Mouse (Mus musculus) heart, embryonic 14.5 days (tissue): ENCODE data around the gene Zfhx3. TPM values are rescaled to one million over a fixed set of nuclear protein-coding genes. Genes with fewer than 3 reads are reported as not detected.
"Not testable (repeated sequence)": the region's sequence is repeated elsewhere in the genome, so short reads cannot be mapped to it uniquely, and the experiment has no call there.

Experiments
- ATAC-seq: fragments of 200-750 bp; cut with Nextera tagmentation; 2 replicates; pipeline ENCODE4 v1.8.0; 2017; ENCODE audit warnings: low read depth, moderate TSS enrichment; ENCODE audit not compliant: insufficient number of reproducible peaks, insufficient read depth, low FRiP score
- H3K27ac ChIP-seq, 2 experiments: fragments of 200-500 bp in 1 of 2; fragments of 300-500 bp in 1 of 2; sonication (generic) in 1 of 2; replicated peaks in 1 of 2; 2 replicates each; pipeline ENCODE4 v1.5.1; 2012 to 2014; ENCODE audit warnings: low read depth in 2 of 2, low read length in 2 of 2, control low read depth in 1 of 2, mild to moderate bottlenecking in 1 of 2, mixed read lengths in 1 of 2; ENCODE audit not compliant: control insufficient read depth in 1 of 2, insufficient read depth in 1 of 2
- H3K27me3 ChIP-seq: fragments of 300-500 bp; sonication (generic); 2 replicates; pipeline ENCODE4 v1.6.1; 2014; ENCODE audit warnings: mild to moderate bottlenecking, low read length, control low read depth; ENCODE audit not compliant: control insufficient read depth, insufficient read depth
- H3K36me3 ChIP-seq: fragments of 300-500 bp; sonication (generic); 2 replicates; pipeline ENCODE4 v1.6.1; 2014; ENCODE audit warnings: mild to moderate bottlenecking, control low read depth, low read length, mixed read lengths; ENCODE audit not compliant: control insufficient read depth, insufficient read depth
- H3K4me1 ChIP-seq, 2 experiments: fragments of 200-500 bp in 1 of 2; fragments of 300-500 bp in 1 of 2; sonication (generic) in 1 of 2; 2 replicates each; pipeline ENCODE4 v1.6.1; 2012 to 2014; ENCODE audit warnings: low read length in 2 of 2, control low read depth in 1 of 2, mixed read lengths in 1 of 2; ENCODE audit not compliant: control insufficient read depth in 2 of 2, insufficient read depth in 2 of 2
- H3K4me2 ChIP-seq: fragments of 300-500 bp; sonication (generic); 2 replicates; pipeline ENCODE4 v1.6.1; 2014; ENCODE audit warnings: mild to moderate bottlenecking, low read length
- H3K4me3 ChIP-seq, 2 experiments: fragments of 200-500 bp in 1 of 2; fragments of 300-500 bp in 1 of 2; sonication (generic) in 1 of 2; 2 replicates each; pipeline ENCODE4 v1.5.1; 2012 to 2014; ENCODE audit warnings: low read length in 2 of 2, mild to moderate bottlenecking in 2 of 2, control low read depth in 1 of 2, low read depth in 1 of 2, moderate library complexity in 1 of 2; ENCODE audit not compliant: control insufficient read depth in 1 of 2, insufficient read depth in 1 of 2
- H3K9ac ChIP-seq: fragments of 300-500 bp; sonication (generic); 2 replicates; pipeline ENCODE4 v1.6.1; 2014; ENCODE audit warnings: mild to moderate bottlenecking, low read length
- H3K9me3 ChIP-seq: fragments of 300-500 bp; sonication (generic); 2 replicates; pipeline ENCODE4 v1.6.1; 2016; ENCODE audit warnings: low read length, control low read depth; ENCODE audit not compliant: control insufficient read depth
- WGBS: fragments of 180-500 bp; shearing (Covaris S2); extraction: QIAGEN DNeasy Blood & Tissue Kit; methylation state at CpG from one replicate; pipeline ENCODE4 v1.1.7; 2014; 5-methylcytosine and 5-hydroxymethylcytosine counted together
- polyA plus RNA-seq: library from polyadenylated mRNA; unstranded; fragments of >200 nt; fragmentation: Nextera tagmentation; extraction: Ambion mirVana; gene quantifications from 2 replicates; pipeline ENCODE4 v1.2.1, GENCODE M21; 2014

The Zfhx3 gene
- 5.2 and 6.4 TPM in 2 replicates for polyA plus RNA-seq

GRCm38 (mm10) chr8:107941922-107942694 lies at the start of gene Zfhx3:
Gene Zfhx3, plus strand, starts transcription at chr8:107942644.
- H3K27me3 ChIP-seq: peaks cover 20% of the 10 kb centered on the region
- H3K4me1 ChIP-seq: peaks cover 6 to 12% of the 10 kb centered on the region in 2 experiments; a peak in 3 of 4 replicates
- H3K36me3 ChIP-seq: no peaks in the 10 kb centered on the region
- WGBS: 21% methylated on average over 11 of the region's 11 CpGs
- peak within 1 kb of the TSS; percentile 59 for H3K4me2 ChIP-seq
- H3K9me3 ChIP-seq: no peaks in the 10 kb centered on the region
- H3K9ac ChIP-seq: no peak within 1 kb of the TSS
- no peak for ATAC-seq
- peak within 1 kb of the TSS; percentile 19 to 24; a peak in 3 of 4 replicates for H3K4me3 ChIP-seq
- H3K27ac ChIP-seq: no peak within 1 kb of the TSS

GRCm38 (mm10) chr8:107918984-107919383 lies 23.5 kb upstream of the Zfhx3 start:
- Histone ChIP-seq H3K36me3 (no peaks in the 10 kb centered on the region), H3K9ac (no peak overlapping the region), H3K27ac (no peak overlapping the region), H3K4me3 (no peak overlapping the region), H3K4me2 (no peak overlapping the region), H3K4me1 (no peaks in the 10 kb centered on the region), H3K9me3 (no peaks in the 10 kb centered on the region), H3K27me3 (no peaks in the 10 kb centered on the region)
- no peak for ATAC-seq
- WGBS: 86% methylated on average over 12 of the region's 12 CpGs

- Histone ChIP-seq H3K36me3 (no peaks in the 10 kb centered on the region), H3K27me3 (no peaks in the 10 kb centered on the region), H3K4me2 (no peak overlapping the region), H3K9ac (no peak overlapping the region), H3K4me1 (no peaks in the 10 kb centered on the region; a peak in 1 of 4 replicates), H3K4me3 (no peak overlapping the region), H3K27ac (no peak overlapping the region), H3K9me3 (no peaks in the 10 kb centered on the region)
- WGBS: 82% methylated on average over 15 of the region's 15 CpGs
- no peak for ATAC-seq
These were observed 16.3 kb upstream of the Zfhx3 start for GRCm38 (mm10) chr8:107926149-107926548.

- H3K36me3 ChIP-seq: no peaks in the 10 kb centered on the region
- H3K9ac ChIP-seq: no peak overlapping the region
- H3K27me3 ChIP-seq: no peaks in the 10 kb centered on the region
- H3K4me2 ChIP-seq: no peak overlapping the region
- no peak overlapping the region for H3K4me3 ChIP-seq
- no peaks in the 10 kb centered on the region for H3K9me3 ChIP-seq
- 85% methylated on average over 4 of the region's 4 CpGs for WGBS
- H3K4me1 ChIP-seq: no peaks in the 10 kb centered on the region
- H3K27ac ChIP-seq: no peak overlapping the region
- ATAC-seq: no peak
These were observed 5.7 kb upstream of the Zfhx3 start for GRCm38 (mm10) chr8:107936725-107937124.

- ATAC-seq, H3K4me3 ChIP-seq: not testable (repeated sequence)
- WGBS: 82% methylated on average over 5 of the region's 5 CpGs
These were observed 4.2 kb upstream of the Zfhx3 start for GRCm38 (mm10) chr8:107938231-107938630.

GRCm38 (mm10) chr8:107940181-107940580 lies 2.3 kb upstream of the Zfhx3 start:
- no peaks in the 10 kb centered on the region for H3K9me3 ChIP-seq

More at GRCm38 (mm10) chr8:107938231-107938630, 4.2 kb upstream of the Zfhx3 start:
- not testable (repeated sequence) for H3K36me3 ChIP-seq, H3K9me3 ChIP-seq, H3K27ac ChIP-seq, H3K9ac ChIP-seq, H3K4me2 ChIP-seq, H3K4me1 ChIP-seq, H3K27me3 ChIP-seq

GRCm38 (mm10) chr8:107942752-107943510 lies 487 bp downstream of the Zfhx3 start:
- no peak for ATAC-seq
- WGBS: 2% methylated on average over 17 of the region's 17 CpGs
- H3K4me3 ChIP-seq: peak overlapping the region; percentile 19 to 24; a peak in 3 of 4 replicates
- no peak overlapping the region for H3K27ac ChIP-seq
- peak overlapping the region; percentile 59 for H3K4me2 ChIP-seq
- H3K9me3 ChIP-seq: no peaks in the 10 kb centered on the region
- H3K9ac ChIP-seq: no peak overlapping the region
- H3K4me1 ChIP-seq: peaks cover 6 to 12% of the 10 kb centered on the region in 2 experiments; a peak in 3 of 4 replicates
- peaks cover 20% of the 10 kb centered on the region for H3K27me3 ChIP-seq
- H3K36me3 ChIP-seq: no peaks in the 10 kb centered on the region

More at GRCm38 (mm10) chr8:107940181-107940580, 2.3 kb upstream of the Zfhx3 start:
- H3K4me2 ChIP-seq: no peak overlapping the region
- H3K9ac ChIP-seq: no peak overlapping the region
- peaks cover 17% of the 10 kb centered on the region for H3K27me3 ChIP-seq
- peaks cover 6 to 12% of the 10 kb centered on the region in 2 experiments; a peak in 3 of 4 replicates for H3K4me1 ChIP-seq
- H3K36me3 ChIP-seq: no peaks in the 10 kb centered on the region
- 83% methylated on average over 8 of the region's 8 CpGs for WGBS
- ATAC-seq: no peak
- H3K4me3 ChIP-seq: no peak overlapping the region
- no peak overlapping the region for H3K27ac ChIP-seq
